Mouse (Mus musculus) forebrain, embryonic 11.5 days (tissue): ENCODE measurements at regions not wholly inside any gene's neighbourhood (a gene's known extent, or its start where the extent isn't known, plus 50 kb on each side); places are given as distances from the start of the nearest gene placed in this dataset.

Experiments
- ATAC-seq: fragments of 200-750 bp; cut with Nextera tagmentation; replicated peaks from 2 replicates; pipeline ENCODE4 v1.8.0; 2017; ENCODE audit warnings: moderate TSS enrichment; ENCODE audit not compliant: low FRiP score
- DNase-seq: peaks from one replicate; pipeline ENCODE4 v3.0.0-alpha.2; 2017; ENCODE audit warnings: low spot score
- H3K27ac ChIP-seq: fragments of 300-500 bp; sonication (generic); 2 replicates; pipeline ENCODE4 v1.5.1; 2014; ENCODE audit warnings: low read depth, low read length
- H3K27me3 ChIP-seq: fragments of 300-500 bp; sonication (generic); 2 replicates; pipeline ENCODE4 v1.6.1; 2014; ENCODE audit warnings: mild to moderate bottlenecking, low read length, mixed read lengths; ENCODE audit not compliant: control insufficient read depth, insufficient read depth
- H3K36me3 ChIP-seq: fragments of 300-500 bp; sonication (generic); 2 replicates; pipeline ENCODE4 v1.6.1; 2014; ENCODE audit warnings: mild to moderate bottlenecking, low read length, moderate library complexity, mixed read lengths; ENCODE audit not compliant: control insufficient read depth, insufficient read depth
- H3K4me1 ChIP-seq: fragments of 300-500 bp; sonication (generic); replicated peaks from 2 replicates; pipeline ENCODE4 v1.6.1; 2014; ENCODE audit warnings: low read length, mixed read lengths; ENCODE audit not compliant: control insufficient read depth, insufficient read depth
- H3K4me2 ChIP-seq: fragments of 300-500 bp; sonication (generic); 2 replicates; pipeline ENCODE4 v1.6.1; 2014; ENCODE audit warnings: low read depth, mild to moderate bottlenecking, low read length, moderate library complexity, mixed read lengths; ENCODE audit not compliant: severe bottlenecking
- H3K4me3 ChIP-seq: fragments of 300-500 bp; sonication (generic); 2 replicates; pipeline ENCODE4 v1.5.1; 2014; ENCODE audit warnings: low read depth, low read length
- H3K9ac ChIP-seq: fragments of 300-500 bp; sonication (generic); 2 replicates; pipeline ENCODE4 v1.6.1; 2014; ENCODE audit warnings: low read length
- H3K9me3 ChIP-seq: fragments of 300-500 bp; sonication (generic); 2 replicates; pipeline ENCODE4 v1.6.1; 2016; ENCODE audit warnings: low read length, mixed read lengths; ENCODE audit not compliant: control insufficient read depth
- WGBS: fragments of 180-500 bp; shearing (Covaris S2); extraction: QIAGEN DNeasy Blood & Tissue Kit; methylation state at CpG from one replicate; pipeline ENCODE4 v1.1.7; 2014; 5-methylcytosine and 5-hydroxymethylcytosine counted together

- Histone ChIP-seq H3K27ac (no peak overlapping the region), H3K4me1 (no peaks in the 10 kb centered on the region; the same call in 1 of the 2 replicates), H3K4me3 (no peak overlapping the region), H3K9me3 (no peaks in the 10 kb centered on the region), H3K9ac (no peak overlapping the region), H3K27me3 (no peaks in the 10 kb centered on the region), H3K36me3 (no peaks in the 10 kb centered on the region), H3K4me2 (0 out of 2 replicates have a peak overlapping the region, but pooled peaks have one; percentile 5)
- DNase-seq (peak; percentile 59), ATAC-seq (peak; percentile 56)
- WGBS: 19% methylated on average over 10 of the region's 10 CpGs
These were observed 429.6 kb upstream of the Nr2f1 start for GRCm38 (mm10) chr13:78629041-78629727.

- no peaks in the 10 kb centered on the region for H3K9me3 ChIP-seq
- WGBS: 88% methylated on average over 2 of the region's 2 CpGs
- no peak for ATAC-seq
- no peaks in the 10 kb centered on the region for H3K4me1 ChIP-seq
- no peak for DNase-seq
- H3K4me2 ChIP-seq: no peak overlapping the region
- no peaks in the 10 kb centered on the region for H3K27me3 ChIP-seq
- H3K36me3 ChIP-seq: no peaks in the 10 kb centered on the region
- no peak overlapping the region for H3K4me3 ChIP-seq
- no peak overlapping the region for H3K27ac ChIP-seq
- H3K9ac ChIP-seq: no peak overlapping the region
These were observed 424.1 kb upstream of the Nr2f1 start for GRCm38 (mm10) chr13:78623652-78624051.

GRCm38 (mm10) chr13:78602861-78603211, 403.3 kb upstream of the Nr2f1 start:
- H3K27ac ChIP-seq: 0 out of 2 replicates have a peak overlapping the region, but pooled peaks have one; percentile 46

GRCm38 (mm10) chr13:78602211-78602860, 402.8 kb upstream of the Nr2f1 start:
- Histone ChIP-seq H3K9ac (no peak overlapping the region), H3K4me2 (no peak overlapping the region), H3K36me3 (no peaks in the 10 kb centered on the region), H3K4me3 (no peak overlapping the region), H3K9me3 (no peaks in the 10 kb centered on the region), H3K27me3 (no peaks in the 10 kb centered on the region), H3K4me1 (0 out of 2 replicates have a peak, but pooled peaks cover 4% of the 10 kb centered on the region), H3K27ac (0 out of 2 replicates have a peak overlapping the region, but pooled peaks have one; percentile 46)
- WGBS: 67% methylated on average over 6 of the region's 6 CpGs
- ATAC-seq: peak; percentile 78
- no peak for DNase-seq

More at GRCm38 (mm10) chr13:78602861-78603211, 403.3 kb upstream of the Nr2f1 start:
- WGBS: 96% methylated on average over 1 of the region's 1 CpGs
- Histone ChIP-seq H3K9me3 (no peaks in the 10 kb centered on the region), H3K4me3 (no peak overlapping the region), H3K36me3 (no peaks in the 10 kb centered on the region), H3K27me3 (no peaks in the 10 kb centered on the region), H3K4me1 (0 out of 2 replicates have a peak, but pooled peaks cover 4% of the 10 kb centered on the region), H3K4me2 (no peak overlapping the region), H3K9ac (no peak overlapping the region)
- ATAC-seq (no peak), DNase-seq (no peak)

GRCm38 (mm10) chr13:78580863-78581595, 381.5 kb upstream of the Nr2f1 start:
- peaks cover 6% of the 10 kb centered on the region; the same call in 1 of the 2 replicates for H3K27me3 ChIP-seq
- no peak overlapping the region for H3K9ac ChIP-seq
- H3K36me3 ChIP-seq: no peaks in the 10 kb centered on the region
- no peaks in the 10 kb centered on the region for H3K9me3 ChIP-seq
- DNase-seq: peak; percentile 76
- H3K4me2 ChIP-seq: no peak overlapping the region
- WGBS: 11% methylated on average over 7 of the region's 7 CpGs
- peak overlapping the region; percentile 53 for H3K27ac ChIP-seq
- peak; percentile 89 for ATAC-seq
- H3K4me1 ChIP-seq: peaks cover 5% of the 10 kb centered on the region; the same call in 1 of the 2 replicates
- no peak overlapping the region for H3K4me3 ChIP-seq

GRCm38 (mm10) chr13:78577497-78577896, 377.9 kb upstream of the Nr2f1 start:
- no peak overlapping the region for H3K9ac ChIP-seq
- H3K36me3 ChIP-seq: no peaks in the 10 kb centered on the region
- no peaks in the 10 kb centered on the region for H3K9me3 ChIP-seq
- H3K27me3 ChIP-seq: peaks cover 6% of the 10 kb centered on the region; the same call in 1 of the 2 replicates
- WGBS: 83% methylated on average over 1 of the region's 1 CpGs
- ATAC-seq (no peak), DNase-seq (no peak)
- no peak overlapping the region for H3K4me3 ChIP-seq
- no peak overlapping the region for H3K4me2 ChIP-seq
- peaks cover 5% of the 10 kb centered on the region; the same call in 1 of the 2 replicates for H3K4me1 ChIP-seq
- peak overlapping the region; percentile 53; the same call in 1 of the 2 replicates for H3K27ac ChIP-seq

- H3K36me3 ChIP-seq: no peaks in the 10 kb centered on the region
- 0 out of 2 replicates have a peak overlapping the region, but pooled peaks have one; percentile 15 for H3K4me2 ChIP-seq
- peaks cover 5% of the 10 kb centered on the region; the same call in 1 of the 2 replicates for H3K4me1 ChIP-seq
- peak overlapping the region; percentile 16; the same call in 1 of the 2 replicates for H3K9ac ChIP-seq
- DNase-seq (no peak), ATAC-seq (peak; percentile 51)
- H3K27me3 ChIP-seq: peaks cover 6% of the 10 kb centered on the region; the same call in 1 of the 2 replicates
- H3K9me3 ChIP-seq: no peaks in the 10 kb centered on the region
- WGBS: 15% methylated on average over 9 of the region's 9 CpGs
- peak overlapping the region; percentile 53; the same call in 1 of the 2 replicates for H3K27ac ChIP-seq
- H3K4me3 ChIP-seq: no peak overlapping the region
These were observed 377.0 kb upstream of the Nr2f1 start for GRCm38 (mm10) chr13:78576300-78577296.
